In genomic region chr7:96859077-96859476, GRCm38 (mm10) we compare ENCODE assay signal across 27 mouse cellular contexts.
"Had no signal": no experiment of that assay in that cellular context is flagged by ENCODE, and none has a peak within 500 bp of the region (broad histone marks: within the 10 kb centered on the region; RNA-seq: fewer than 3 reads in every experiment).

No protein-coding gene starts in this region.

- H3K4me2 ChIP-seq: embryonic facial prominence, embryonic 12.5 days; embryonic facial prominence, embryonic 13.5 days; embryonic facial prominence, embryonic 15.5 days; forebrain, embryonic 13.5 days had no signal

- H3K9me3 ChIP-seq: embryonic facial prominence, embryonic 10.5 days; embryonic facial prominence, embryonic 12.5 days; embryonic facial prominence, embryonic 13.5 days; embryonic facial prominence, embryonic 15.5 days; forebrain, embryonic 10.5 days; forebrain, embryonic 13.5 days had no signal

- DNase-seq: cerebellum, adult 2 months; cerebellum, adult 8-10 months; cerebellum, adult 9-10 months; cerebellum, adult 9-11 months; cerebellum, postnatal 10 days; cerebellum, postnatal 14 days; cerebellum, postnatal 25 days; cerebellum, postnatal 36 days; embryo, embryonic 11 days; forebrain, postnatal 0 days; gastrocnemius, adult 2 months; gastrocnemius, postnatal 10 days; gastrocnemius, postnatal 14 days; gastrocnemius, postnatal 25 days; gastrocnemius, postnatal 36 days; heart, adult 11 months; heart, adult 18-20 months; heart, adult 2 months had no signal

- H3K27ac ChIP-seq: embryonic facial prominence, embryonic 10.5 days; embryonic facial prominence, embryonic 12.5 days; embryonic facial prominence, embryonic 15.5 days; forebrain, embryonic 10.5 days; forebrain, embryonic 13.5 days; gastrocnemius, adult 2 months; heart, adult 2 months had no signal

- H3K27me3 ChIP-seq: embryonic facial prominence, embryonic 12.5 days; embryonic facial prominence, embryonic 13.5 days; embryonic facial prominence, embryonic 15.5 days; forebrain, embryonic 13.5 days had no signal

- ATAC-seq: forebrain, embryonic 13.5 days; forebrain, embryonic 14.5 days; forebrain, embryonic 16.5 days; forebrain, postnatal 0 days had no signal

- H3K4me3 ChIP-seq: embryonic facial prominence, embryonic 10.5 days; embryonic facial prominence, embryonic 12.5 days; embryonic facial prominence, embryonic 13.5 days; embryonic facial prominence, embryonic 15.5 days; erythroblast, embryonic 14.5 days; forebrain, embryonic 10.5 days; forebrain, embryonic 13.5 days; gastrocnemius, adult 2 months; heart, adult 2 months had no signal

- H3K9ac ChIP-seq: embryonic facial prominence, embryonic 12.5 days; embryonic facial prominence, embryonic 13.5 days; embryonic facial prominence, embryonic 15.5 days; forebrain, embryonic 13.5 days; forebrain, postnatal 0 days had no signal
